Mouse (Mus musculus): ENCODE measurements around the gene Gramd4. TPM values are rescaled to one million over a fixed set of nuclear protein-coding genes. Genes with fewer than 3 reads are reported as not detected.

Gramd4 gene
- polyA plus RNA-seq, 1 experiment: 15.0 TPM

- Histone ChIP-seq H3K27me3 (ENCODE audit: control insufficient read depth, insufficient read depth, insufficient read length) (no peaks in the 10 kb centered on the region), H3ac (ENCODE audit: control insufficient read depth, insufficient read length) (no peak overlapping the region), H3K36me3 (ENCODE audit: control insufficient read depth, insufficient read depth) (peaks cover 14% of the 10 kb centered on the region), H3K79me2 (ENCODE audit: control insufficient read depth, insufficient read depth) (no peaks in the 10 kb centered on the region), H3K4me3 (no peak overlapping the region), H3K4me2 (ENCODE audit: low read depth) (no peak overlapping the region)
- TF ChIP-seq SRF (IDR thresholded peaks at IDR 0.05; ENCODE audit: control insufficient read depth, insufficient read length, low read depth) (no peak), REST (IDR thresholded peaks at IDR 0.05; ENCODE audit: insufficient read depth, insufficient read length) (no peak), TCF12 (IDR thresholded peaks at IDR 0.05; ENCODE audit: insufficient read depth, poor library complexity, severe bottlenecking) (no peak), POLR2A (IDR thresholded peaks at IDR 0.05; ENCODE audit: insufficient read length, low read depth) (no peak), TCF3 (IDR thresholded peaks at IDR 0.05; ENCODE audit: insufficient read length, low read depth) (no peak), POLR2AphosphoS2 (IDR thresholded peaks at IDR 0.05; ENCODE audit: insufficient read length, low read depth) (no peak), MAX (IDR thresholded peaks at IDR 0.05; ENCODE audit: low read depth) (no peak), MYOG (IDR thresholded peaks at IDR 0.05; ENCODE audit: control insufficient read depth in 1 of 3, insufficient read depth in 1 of 3, insufficient read length in 2 of 3, low read depth in 2 of 3) (no peak), CEBPB (IDR thresholded peaks at IDR 0.05; ENCODE audit: insufficient read depth, poor library complexity, severe bottlenecking) (no peak), MYOD1 (IDR thresholded peaks at IDR 0.05; ENCODE audit: control insufficient read depth in 1 of 3, insufficient read length in 2 of 3, low read depth in 2 of 3) (no peak), USF1 (IDR thresholded peaks at IDR 0.05; ENCODE audit: low read depth) (no peak), E2F4 (IDR thresholded peaks at IDR 0.05; ENCODE audit: insufficient read depth) (no peak)
These were observed 93.1 kb downstream of the Gramd4 start for GRCm38 (mm10) chr15:86150593-86150992.

GRCm38 (mm10) chr15:86153481-86153960 lies 96.0 kb downstream of the Gramd4 start:
- H3K4me3 ChIP-seq: no peak overlapping the region
- H3ac ChIP-seq (ENCODE audit: control insufficient read depth, insufficient read length): no peak overlapping the region
- H3K4me2 ChIP-seq (ENCODE audit: low read depth): no peak overlapping the region
- H3K27me3 ChIP-seq (ENCODE audit: control insufficient read depth, insufficient read depth, insufficient read length): no peaks in the 10 kb centered on the region
- no peak for TF ChIP-seq SRF (IDR thresholded peaks at IDR 0.05; ENCODE audit: control insufficient read depth, insufficient read length, low read depth)
- no peak for TF ChIP-seq E2F4 (IDR thresholded peaks at IDR 0.05; ENCODE audit: insufficient read depth)
- no peak for TF ChIP-seq MYOD1 (IDR thresholded peaks at IDR 0.05; ENCODE audit: control insufficient read depth in 1 of 3, insufficient read length in 2 of 3, low read depth in 2 of 3)
- TF ChIP-seq TCF3 (IDR thresholded peaks at IDR 0.05; ENCODE audit: insufficient read length, low read depth): no peak
- no peak for TF ChIP-seq USF1 (IDR thresholded peaks at IDR 0.05; ENCODE audit: low read depth)
- TF ChIP-seq TCF12 (IDR thresholded peaks at IDR 0.05; ENCODE audit: insufficient read depth, poor library complexity, severe bottlenecking): no peak
- no peak for TF ChIP-seq MAX (IDR thresholded peaks at IDR 0.05; ENCODE audit: low read depth)
- TF ChIP-seq CEBPB (IDR thresholded peaks at IDR 0.05; ENCODE audit: insufficient read depth, poor library complexity, severe bottlenecking): no peak
- no peak for TF ChIP-seq MYOG (IDR thresholded peaks at IDR 0.05; ENCODE audit: control insufficient read depth in 1 of 3, insufficient read depth in 1 of 3, insufficient read length in 2 of 3, low read depth in 2 of 3)
- TF ChIP-seq POLR2AphosphoS2 (IDR thresholded peaks at IDR 0.05; ENCODE audit: insufficient read length, low read depth): no peak
- no peak for TF ChIP-seq POLR2A (IDR thresholded peaks at IDR 0.05; ENCODE audit: insufficient read length, low read depth)
- no peak for TF ChIP-seq REST (IDR thresholded peaks at IDR 0.05; ENCODE audit: insufficient read depth, insufficient read length)
- peaks cover 12% of the 10 kb centered on the region for H3K36me3 ChIP-seq (ENCODE audit: control insufficient read depth, insufficient read depth)
- H3K79me2 ChIP-seq (ENCODE audit: control insufficient read depth, insufficient read depth): no peaks in the 10 kb centered on the region

- H3K79me2 ChIP-seq (ENCODE audit: control insufficient read depth, insufficient read depth): no peaks in the 10 kb centered on the region
- H3K27me3 ChIP-seq (ENCODE audit: control insufficient read depth, insufficient read depth, insufficient read length): no peaks in the 10 kb centered on the region
- no peak overlapping the region for H3ac ChIP-seq (ENCODE audit: control insufficient read depth, insufficient read length)
- H3K4me3 ChIP-seq: no peak overlapping the region
- no peak overlapping the region for H3K4me2 ChIP-seq (ENCODE audit: low read depth)
- TF ChIP-seq POLR2A (IDR thresholded peaks at IDR 0.05; ENCODE audit: insufficient read length, low read depth): no peak
- no peak for TF ChIP-seq SRF (IDR thresholded peaks at IDR 0.05; ENCODE audit: control insufficient read depth, insufficient read length, low read depth)
- TF ChIP-seq MYOG (IDR thresholded peaks at IDR 0.05; ENCODE audit: control insufficient read depth in 1 of 3, insufficient read depth in 1 of 3, insufficient read length in 2 of 3, low read depth in 2 of 3): no peak
- no peak for TF ChIP-seq CEBPB (IDR thresholded peaks at IDR 0.05; ENCODE audit: insufficient read depth, poor library complexity, severe bottlenecking)
- no peak for TF ChIP-seq TCF3 (IDR thresholded peaks at IDR 0.05; ENCODE audit: insufficient read length, low read depth)
- no peak for TF ChIP-seq REST (IDR thresholded peaks at IDR 0.05; ENCODE audit: insufficient read depth, insufficient read length)
- no peak for TF ChIP-seq USF1 (IDR thresholded peaks at IDR 0.05; ENCODE audit: low read depth)
- no peak for TF ChIP-seq TCF12 (IDR thresholded peaks at IDR 0.05; ENCODE audit: insufficient read depth, poor library complexity, severe bottlenecking)
- TF ChIP-seq E2F4 (IDR thresholded peaks at IDR 0.05; ENCODE audit: insufficient read depth): no peak
- TF ChIP-seq POLR2AphosphoS2 (IDR thresholded peaks at IDR 0.05; ENCODE audit: insufficient read length, low read depth): no peak
- TF ChIP-seq MYOD1 (IDR thresholded peaks at IDR 0.05; ENCODE audit: control insufficient read depth in 1 of 3, insufficient read length in 2 of 3, low read depth in 2 of 3): no peak
- TF ChIP-seq MAX (IDR thresholded peaks at IDR 0.05; ENCODE audit: low read depth): no peak
- H3K36me3 ChIP-seq (ENCODE audit: control insufficient read depth, insufficient read depth): peaks cover 5% of the 10 kb centered on the region
These were observed 99.0 kb downstream of the Gramd4 start for GRCm38 (mm10) chr15:86156492-86156891.

GRCm38 (mm10) chr15:86159093-86159492 lies 101.6 kb downstream of the Gramd4 start:
- Histone ChIP-seq H3K36me3 (ENCODE audit: control insufficient read depth, insufficient read depth) (peaks cover 1% of the 10 kb centered on the region), H3K4me2 (ENCODE audit: low read depth) (no peak overlapping the region)

More at GRCm38 (mm10) chr15:86159093-86159492, 101.6 kb downstream of the Gramd4 start:
- no peak overlapping the region for H3K4me3 ChIP-seq
- H3K79me2 ChIP-seq (ENCODE audit: control insufficient read depth, insufficient read depth): no peaks in the 10 kb centered on the region
- TF ChIP-seq MAX (IDR thresholded peaks at IDR 0.05; ENCODE audit: low read depth) (no peak), TCF3 (IDR thresholded peaks at IDR 0.05; ENCODE audit: insufficient read length, low read depth) (no peak), USF1 (IDR thresholded peaks at IDR 0.05; ENCODE audit: low read depth) (no peak), E2F4 (IDR thresholded peaks at IDR 0.05; ENCODE audit: insufficient read depth) (no peak), POLR2AphosphoS2 (IDR thresholded peaks at IDR 0.05; ENCODE audit: insufficient read length, low read depth) (no peak), TCF12 (IDR thresholded peaks at IDR 0.05; ENCODE audit: insufficient read depth, poor library complexity, severe bottlenecking) (no peak), POLR2A (IDR thresholded peaks at IDR 0.05; ENCODE audit: insufficient read length, low read depth) (no peak), REST (IDR thresholded peaks at IDR 0.05; ENCODE audit: insufficient read depth, insufficient read length) (no peak), MYOG (IDR thresholded peaks at IDR 0.05; ENCODE audit: control insufficient read depth in 1 of 3, insufficient read depth in 1 of 3, insufficient read length in 2 of 3, low read depth in 2 of 3) (no peak), SRF (IDR thresholded peaks at IDR 0.05; ENCODE audit: control insufficient read depth, insufficient read length, low read depth) (no peak), CEBPB (IDR thresholded peaks at IDR 0.05; ENCODE audit: insufficient read depth, poor library complexity, severe bottlenecking) (no peak), MYOD1 (IDR thresholded peaks at IDR 0.05; ENCODE audit: control insufficient read depth in 1 of 3, insufficient read length in 2 of 3, low read depth in 2 of 3) (no peak)
- H3ac ChIP-seq (ENCODE audit: control insufficient read depth, insufficient read length): no peak overlapping the region
- no peaks in the 10 kb centered on the region for H3K27me3 ChIP-seq (ENCODE audit: control insufficient read depth, insufficient read depth, insufficient read length)

All from myocyte (in vitro differentiated cells).